ENCODE assay signal across 8 mouse cellular contexts in genomic region chr9:20889185-20890141, GRCm38 (mm10). TPM values are rescaled to one million over a fixed set of nuclear protein-coding genes. Genes with fewer than 3 reads are reported as not detected.
DNase-seq lines count a peak whose midpoint lies in the region; ATAC-seq and TF ChIP-seq lines count a peak whose summit lies in the region.

No protein-coding gene starts in this region.

- dilution Hi-C loops in CH12.LX (cut with MboI; ENCODE audit: extremely low pct_ligation_motif_present, extremely low pct_unique_long_range_greater_than_20kb, low sequenced_read_pairs) = no loop called here

- intact Hi-C loops in gastrocnemius, adult 2 months (cut with DNase I) = loop anchor here (5.0 kb wide), 1 partner anchor 113 kb away; the partner anchor contains the start of gene Mrpl4

- in situ Hi-C loops in CH12.LX (cut with MboI; ENCODE audit: low pct_ligation_motif_present, low pct_unique_long_range_greater_than_20kb, low sequenced_read_pairs) = loop anchor here (10.0 kb wide), 1 partner anchor 255 kb away; the partner anchor contains the start of gene Cdc37

- H3K79me2 ChIP-seq in CH12.LX (replicated peaks; ENCODE audit: control insufficient read depth, extremely low read depth, insufficient read depth, poor library complexity, severe bottlenecking) = peaks cover 24% of the 10 kb centered on the region

- no peak for TF ChIP-seq RAD21 in CH12.LX (IDR thresholded peaks at IDR 0.05; ENCODE audit: low read depth, low read length)

- no peak overlapping the region for H3K27ac ChIP-seq in gastrocnemius, adult 2 months
- peak overlapping the region; percentile 36 for H3K27ac ChIP-seq in CH12.LX (ENCODE audit: insufficient read depth, low read depth)
- H3K27ac ChIP-seq in liver, postnatal 0 days (ENCODE audit: low read depth) = peak overlapping the region; percentile 30

- peaks cover 51 to 53% of the 10 kb centered on the region in 2 experiments for H3K36me3 ChIP-seq in CH12.LX (replicated peaks in 1 of 2; ENCODE audit: control insufficient read depth in 1 of 2, insufficient read depth in 1 of 2, low read length in 1 of 2)
- peaks cover 50% of the 10 kb centered on the region for H3K36me3 ChIP-seq in liver, postnatal 0 days (replicated peaks; ENCODE audit: insufficient read depth, low read length)

- peaks cover 5% of the 10 kb centered on the region for H3K9me3 ChIP-seq in CH12.LX (replicated peaks; ENCODE audit: low read length)
- H3K9me3 ChIP-seq in liver, postnatal 0 days (ENCODE audit: low read length) = no peaks in the 10 kb centered on the region

- H3K4me3 ChIP-seq in gastrocnemius, adult 2 months = peak overlapping the region; percentile 40
- peak overlapping the region; percentile 57 to 84 (median 57) for H3K4me3 ChIP-seq in CH12.LX (replicated peaks in 1 of 3; ENCODE audit: low read depth in 2 of 3, low read length in 2 of 3, poor library complexity in 1 of 3)
- H3K4me3 ChIP-seq in liver, postnatal 0 days (ENCODE audit: low read depth, low read length) = peak overlapping the region; percentile 67

- TF ChIP-seq POLR2A in CH12.LX (IDR thresholded peaks at IDR 0.05; ENCODE audit: low read depth, low read length) = no peak

- peak; percentile 52 for ATAC-seq in granulocyte monocyte progenitor cell, adult 5-6 weeks (replicated peaks; ENCODE audit: poor library complexity, severe bottlenecking)
- ATAC-seq in liver, postnatal 0 days = peak; percentile 26
- no peak for ATAC-seq in erythroid progenitor cell, adult 5-6 weeks (replicated peaks; ENCODE audit: low FRiP score, poor library complexity, severe bottlenecking)

- DNase-seq in gastrocnemius, adult 2 months = no peak
- DNase-seq in gastrocnemius, postnatal 25 days = no peak
- DNase-seq in CH12.LX (ENCODE audit: extremely low read depth) (peak; percentile 64), adipocyte (ENCODE audit: low spot score) (no peak)
- DNase-seq in liver, postnatal 0 days = peak; percentile 61
- no peak for DNase-seq in right cerebral cortex, postnatal 36 days (ENCODE audit: low spot score in 2 of 2)

- H3K9ac ChIP-seq in CH12.LX (ENCODE audit: insufficient read depth, low read depth) = peak overlapping the region; percentile 68
- H3K9ac ChIP-seq in liver, postnatal 0 days (replicated peaks) = peak overlapping the region; percentile 82

- TF ChIP-seq EP300 in CH12.LX (IDR thresholded peaks at IDR 0.05; ENCODE audit: low read length) = no peak
- TF ChIP-seq EP300 in liver, postnatal 0 days (IDR thresholded peaks at IDR 0.05; ENCODE audit: low read depth) = no peak

- H3K4me2 ChIP-seq in CH12.LX (ENCODE audit: insufficient read depth, low read depth, poor library complexity, severe bottlenecking) = peak overlapping the region; percentile 83
- H3K4me2 ChIP-seq in liver, postnatal 0 days (ENCODE audit: low read depth, low read length) = peak overlapping the region; percentile 86

- WGBS in liver, postnatal 0 days (ENCODE audit: insufficient replicate concordance) = 53% methylated on average over 29 of the region's 29 CpGs

- peaks cover 5 to 40% of the 10 kb centered on the region in 2 experiments for H3K4me1 ChIP-seq in CH12.LX (ENCODE audit: control insufficient read depth in 1 of 2, insufficient read depth in 2 of 2)
- H3K4me1 ChIP-seq in liver, postnatal 0 days (ENCODE audit: insufficient read depth) = peaks cover 8% of the 10 kb centered on the region

- TF ChIP-seq CTCF in gastrocnemius, adult 2 months (IDR thresholded peaks at IDR 0.05) = no peak
- TF ChIP-seq CTCF in CH12.LX (conservative IDR thresholded peaks at IDR 0.05 in 1 of 2, IDR thresholded peaks at IDR 0.05 in 1 of 2; ENCODE audit: low read depth in 2 of 2, low read length in 2 of 2) = no peak
- no peak; the same call in none of the 2 replicates for TF ChIP-seq CTCF in liver, postnatal 0 days (IDR thresholded peaks at IDR 0.05; ENCODE audit: low read depth)

- H3K27me3 ChIP-seq in CH12.LX (replicated peaks) = no peaks in the 10 kb centered on the region
- no peaks in the 10 kb centered on the region for H3K27me3 ChIP-seq in liver, postnatal 0 days (ENCODE audit: insufficient read depth, low read length)

TF ChIP-seq in CH12.LX, 34 proteins besides CTCF, POLR2A, EP300 and RAD21:
- TF ChIP-seq MXI1 (IDR thresholded peaks at IDR 0.05; ENCODE audit: low read depth, low read length) (no peak), HCFC1 (IDR thresholded peaks at IDR 0.05; ENCODE audit: low read depth, low read length) (no peak), USF1 (IDR thresholded peaks at IDR 0.05; ENCODE audit: low read depth, low read length) (no peak), MAX (IDR thresholded peaks at IDR 0.05; ENCODE audit: low read length) (0 out of 2 replicates have a peak, but pooled peaks have one; percentile 27), TBP (conservative IDR thresholded peaks at IDR 0.05; ENCODE audit: low read depth, low read length) (peak; percentile 81), SIN3A (IDR thresholded peaks at IDR 0.05; ENCODE audit: low read length) (no peak; the same call in 1 of the 2 replicates), CHD1 (IDR thresholded peaks at IDR 0.05; ENCODE audit: low read depth, low read length) (no peak), ZMIZ1 (IDR thresholded peaks at IDR 0.05; ENCODE audit: low read depth, low read length) (no peak), RCOR1 (conservative IDR thresholded peaks at IDR 0.05; ENCODE audit: low read depth, low read length) (no peak), ZNF384 (IDR thresholded peaks at IDR 0.05; ENCODE audit: low read depth, low read length) (no peak), MAFK (IDR thresholded peaks at IDR 0.05; ENCODE audit: insufficient replicate concordance, low read length) (no peak)

RNA-seq across cellular contexts. Expression of gene Ppan, which starts 1.5 kb away (rescaled TPM):
- 1 to 10 TPM; 7.9 to 8.6 TPM for total RNA-seq in gastrocnemius, adult 2 months (2021)
- total RNA-seq in gastrocnemius, postnatal 25 days (2021) = 1 to 10 TPM; 7.4 to 7.7 TPM
- total RNA-seq in CH12.LX (2012; rRNA removed) (346 and 359 TPM in 2 replicates), CH12.LX (2014; rRNA removed) (242 and 272 TPM in 2 replicates)
- polyA plus RNA-seq in CH12.LX (2012; ENCODE audit: insufficient read length, low read depth) = 359 and 389 TPM in 2 replicates
- total RNA-seq in granulocyte monocyte progenitor cell, adult 5-6 weeks (2014; fragmentation: Nextera tagmentation) = 88.0 and 115 TPM in 2 replicates
- total RNA-seq in granulocyte monocyte progenitor cell, adult 5-6 weeks (2017) = 172 and 173 TPM in 2 replicates
- 32.4 and 32.5 TPM in 2 replicates for polyA plus RNA-seq in liver, postnatal 0 days (2015; fragmentation: Nextera tagmentation; extraction: Ambion mirVana)
- 6.7 and 19.1 TPM in 2 replicates for total RNA-seq in erythroid progenitor cell, adult 5-6 weeks (2015; ENCODE audit: low replicate concordance)
- total RNA-seq in erythroid progenitor cell, adult 5-6 weeks (2017; ENCODE audit: low replicate concordance) = 7.1 and 16.2 TPM in 2 replicates

RNA-seq across cellular contexts. Expression of gene Eif3g, which starts 9.0 kb away (rescaled TPM):
- 100 to 1,000 TPM in 1 of 2 experiments, 10 to 100 TPM in 1; 97.0 to 102 TPM for total RNA-seq in gastrocnemius, adult 2 months (2021)
- 100 to 1,000 TPM in 1 of 2 experiments, 10 to 100 TPM in 1; 90.9 to 101 TPM for total RNA-seq in gastrocnemius, postnatal 25 days (2021)
- 293 and 340 TPM in 2 replicates for total RNA-seq in CH12.LX (2012; rRNA removed)
- total RNA-seq in CH12.LX (2014; rRNA removed) = 205 and 211 TPM in 2 replicates
- 387 and 392 TPM in 2 replicates for polyA plus RNA-seq in CH12.LX (2012; ENCODE audit: insufficient read length, low read depth)
- total RNA-seq in granulocyte monocyte progenitor cell, adult 5-6 weeks (2014; fragmentation: Nextera tagmentation) = 224 and 262 TPM in 2 replicates
- 187 and 207 TPM in 2 replicates for total RNA-seq in granulocyte monocyte progenitor cell, adult 5-6 weeks (2017)
- 128 and 129 TPM in 2 replicates for polyA plus RNA-seq in liver, postnatal 0 days (2015; fragmentation: Nextera tagmentation; extraction: Ambion mirVana)
- total RNA-seq in erythroid progenitor cell, adult 5-6 weeks (2015; ENCODE audit: low replicate concordance) = 47.4 and 59.5 TPM in 2 replicates
- 41.5 and 59.7 TPM in 2 replicates for total RNA-seq in erythroid progenitor cell, adult 5-6 weeks (2017; ENCODE audit: low replicate concordance)

RNA-seq across cellular contexts. Expression of gene Angptl6, which starts 9.9 kb away (rescaled TPM):
- 1 to 10 TPM; 5.1 to 7.0 TPM for total RNA-seq in gastrocnemius, adult 2 months (2021)
- 1 to 10 TPM; 4.1 to 4.6 TPM for total RNA-seq in gastrocnemius, postnatal 25 days (2021)
- total RNA-seq in CH12.LX (2012; rRNA removed) = 3.4 and 11.8 TPM in 2 replicates
- 1.4 and 2.0 TPM in 2 replicates for total RNA-seq in CH12.LX (2014; rRNA removed)
- polyA plus RNA-seq in CH12.LX (2012; ENCODE audit: insufficient read length, low read depth) = 0.57 and 1.1 TPM in 2 replicates
- 1.5 and 2.5 TPM in 2 replicates for total RNA-seq in granulocyte monocyte progenitor cell, adult 5-6 weeks (2014; fragmentation: Nextera tagmentation)
- 0.52 and 1.4 TPM in 2 replicates for total RNA-seq in granulocyte monocyte progenitor cell, adult 5-6 weeks (2017)
- 16.6 TPM in 2 replicates for polyA plus RNA-seq in liver, postnatal 0 days (2015; fragmentation: Nextera tagmentation; extraction: Ambion mirVana)
- not detected in 2 replicates for total RNA-seq in erythroid progenitor cell, adult 5-6 weeks (2015; ENCODE audit: low replicate concordance)
- 0.53 TPM in 1 of 2 replicates, not detected in the other for total RNA-seq in erythroid progenitor cell, adult 5-6 weeks (2017; ENCODE audit: low replicate concordance)

RNA-seq across cellular contexts. Expression of gene A230050P20Rik, which starts 21.0 kb away (rescaled TPM):
- total RNA-seq in gastrocnemius, adult 2 months (2021) = 1 to 10 TPM; 2.1 to 2.3 TPM
- 1 to 10 TPM; 1.7 to 2.7 TPM for total RNA-seq in gastrocnemius, postnatal 25 days (2021)
- total RNA-seq in CH12.LX (2012; rRNA removed) (18.8 and 25.2 TPM in 2 replicates), CH12.LX (2014; rRNA removed) (3.3 and 3.7 TPM in 2 replicates)
- polyA plus RNA-seq in CH12.LX (2012; ENCODE audit: insufficient read length, low read depth) = 11.0 and 11.2 TPM in 2 replicates
- 13.8 and 44.1 TPM in 2 replicates for total RNA-seq in granulocyte monocyte progenitor cell, adult 5-6 weeks (2014; fragmentation: Nextera tagmentation)
- total RNA-seq in granulocyte monocyte progenitor cell, adult 5-6 weeks (2017) = 14.4 and 16.1 TPM in 2 replicates
- polyA plus RNA-seq in liver, postnatal 0 days (2015; fragmentation: Nextera tagmentation; extraction: Ambion mirVana) = 3.5 and 5.4 TPM in 2 replicates
- 1.1 and 1.7 TPM in 2 replicates for total RNA-seq in erythroid progenitor cell, adult 5-6 weeks (2015; ENCODE audit: low replicate concordance)
- total RNA-seq in erythroid progenitor cell, adult 5-6 weeks (2017; ENCODE audit: low replicate concordance) = 3.7 and 4.3 TPM in 2 replicates

Comparison
In these comparisons a context has a peak if more than half of its experiments do, and no peak if none do; other contexts are left out.
1. DNase-seq: peak in CH12.LX (single experiment) and liver, postnatal 0 days (single experiment); none in gastrocnemius, adult 2 months (single experiment), gastrocnemius, postnatal 25 days (single experiment), adipocyte (single experiment) and right cerebral cortex, postnatal 36 days (0 of 2).
2. RNA of gene Ppan, which starts 1.5 kb away (total RNA-seq): 242 to 359 TPM in CH12.LX and 88.0 to 173 TPM in granulocyte monocyte progenitor cell, adult 5-6 weeks; 6.7 to 19.1 TPM in erythroid progenitor cell, adult 5-6 weeks, 7.9 to 8.6 TPM in gastrocnemius, adult 2 months and 7.4 to 7.7 TPM in gastrocnemius, postnatal 25 days; every median in the first group is over 4 times any median in the second.
3. Peak in every context shown above with its lines, with median percentiles within 50 percentile points of each other: H3K4me3 ChIP-seq.